Mouse (Mus musculus) kidney, postnatal 0 days (tissue): Measurements from ENCODE around the gene Tiam1. TPM values are rescaled to one million over a fixed set of nuclear protein-coding genes. Genes with fewer than 3 reads are reported as not detected.
"Not testable (repeated sequence)": the region's sequence is repeated elsewhere in the genome, so short reads cannot be mapped to it uniquely, and the experiment has no call there.

ENCODE experiments used
- ATAC-seq: fragments of 200-750 bp; cut with Nextera tagmentation; replicated peaks from 2 replicates; pipeline ENCODE4 v1.8.0; 2017; ENCODE audit warnings: low read depth, moderate number of reproducible peaks, moderate TSS enrichment, moderate library complexity; ENCODE audit not compliant: low FRiP score
- DNase-seq: peaks from one replicate; pipeline ENCODE4 v3.0.0-alpha.2; 2016; ENCODE audit warnings: low spot score
- H3K27ac ChIP-seq: fragments of 300-500 bp; sonication (generic); 2 replicates; pipeline ENCODE4 v1.5.1; 2014; ENCODE audit warnings: mild to moderate bottlenecking
- H3K27me3 ChIP-seq: fragments of 300-500 bp; sonication (generic); 2 replicates; pipeline ENCODE4 v1.6.1; 2014; ENCODE audit warnings: low read length, mixed read lengths; ENCODE audit not compliant: insufficient read depth
- H3K36me3 ChIP-seq: fragments of 300-500 bp; sonication (generic); 2 replicates; pipeline ENCODE4 v1.6.1; 2014; ENCODE audit warnings: low read length, mixed read lengths; ENCODE audit not compliant: insufficient read depth
- H3K4me1 ChIP-seq: fragments of 300-500 bp; sonication (generic); replicated peaks from 2 replicates; pipeline ENCODE4 v1.6.1; 2014; ENCODE audit warnings: antibody characterized with exemption, low read length, mixed read lengths; ENCODE audit not compliant: insufficient read depth
- H3K4me2 ChIP-seq: fragments of 300-500 bp; sonication (generic); 2 replicates; pipeline ENCODE4 v1.6.1; 2014; ENCODE audit warnings: mild to moderate bottlenecking, low read length, moderate library complexity, mixed read lengths
- H3K4me3 ChIP-seq: fragments of 300-500 bp; sonication (generic); replicated peaks from 2 replicates; pipeline ENCODE4 v1.5.1; 2014; ENCODE audit warnings: low read depth, low read length
- H3K9ac ChIP-seq: fragments of 300-500 bp; sonication (generic); 2 replicates; pipeline ENCODE4 v1.6.1; 2014; ENCODE audit warnings: low read depth, low read length
- H3K9me3 ChIP-seq: fragments of 300-500 bp; sonication (generic); replicated peaks from 2 replicates; pipeline ENCODE4 v1.6.1; 2016; ENCODE audit warnings: low read length, inconsistent platforms, mixed read lengths
- CTCF ChIP-seq: IDR thresholded peaks from 2 replicates; pipeline ENCODE4 v1.5.1; 2016; ENCODE audit warnings: antibody characterized with exemption, low read depth, mild to moderate bottlenecking, moderate library complexity
- WGBS: fragments of 180-500 bp; shearing (Covaris S2); extraction: QIAGEN DNeasy Blood & Tissue Kit; methylation state at CpG from one replicate; pipeline ENCODE4 v1.1.7; 2014; 5-methylcytosine and 5-hydroxymethylcytosine counted together
- polyA plus RNA-seq: library from polyadenylated mRNA; unstranded; fragments of >200 nt; fragmentation: Nextera tagmentation; extraction: Ambion mirVana; gene quantifications from 2 replicates; pipeline ENCODE4 v1.2.1, GENCODE M21; 2015

Gene Tiam1
- polyA plus RNA-seq, 1 experiment from 2014 or later, result 11.5 TPM

GRCm38 (mm10) chr16:90081125-90081524, 62.4 kb downstream of the Tiam1 start:
- Histone ChIP-seq H3K27me3 (no peaks in the 10 kb centered on the region), H3K36me3 (no peaks in the 10 kb centered on the region), H3K9me3 (no peaks in the 10 kb centered on the region), H3K9ac (no peak overlapping the region), H3K4me3 (no peak overlapping the region), H3K27ac (no peak overlapping the region), H3K4me1 (no peaks in the 10 kb centered on the region; the same call in 1 of the 2 replicates), H3K4me2 (no peak overlapping the region)
- no peak for TF ChIP-seq CTCF
- peak; percentile 57; the same call in 1 of the 2 replicates for ATAC-seq
- 88% methylated on average over 1 of the region's 1 CpGs for WGBS
- DNase-seq, result peak; percentile 80

- Histone ChIP-seq H3K27me3 (no peaks in the 10 kb centered on the region), H3K36me3 (no peaks in the 10 kb centered on the region), H3K27ac (no peak overlapping the region), H3K9me3 (no peaks in the 10 kb centered on the region), H3K4me1 (no peaks in the 10 kb centered on the region; the same call in 1 of the 2 replicates), H3K4me2 (no peak overlapping the region), H3K4me3 (no peak overlapping the region), H3K9ac (no peak overlapping the region)
- ATAC-seq (no peak), DNase-seq (no peak)
- WGBS, result 90% methylated on average over 11 of the region's 11 CpGs
- TF ChIP-seq CTCF, result no peak
Measured at GRCm38 (mm10) chr16:90078806-90079381, 64.7 kb downstream of the Tiam1 start.

- ATAC-seq, result peak; percentile 80
- Histone ChIP-seq H3K4me3 (no peak overlapping the region), H3K9me3 (no peaks in the 10 kb centered on the region), H3K4me2 (peak overlapping the region; percentile 37), H3K9ac (0 out of 2 replicates have a peak overlapping the region, but pooled peaks have one; percentile 23), H3K36me3 (no peaks in the 10 kb centered on the region), H3K27me3 (no peaks in the 10 kb centered on the region), H3K27ac (peak overlapping the region; percentile 78), H3K4me1 (peaks cover 11% of the 10 kb centered on the region)
- DNase-seq, result peak; percentile 85
- peak; percentile 48; the same call in 1 of the 2 replicates for TF ChIP-seq CTCF
- 29% methylated on average over 7 of the region's 7 CpGs for WGBS
Measured at GRCm38 (mm10) chr16:90073510-90073909, 70.1 kb downstream of the Tiam1 start.

GRCm38 (mm10) chr16:90072651-90073050, 70.9 kb downstream of the Tiam1 start:
- no peaks in the 10 kb centered on the region for H3K36me3 ChIP-seq
- 5% methylated on average over 15 of the region's 15 CpGs for WGBS
- ATAC-seq (0 out of 2 replicates have a peak, but pooled peaks have one; percentile 10), DNase-seq (peak; percentile 73)
- no peak for TF ChIP-seq CTCF
- no peak overlapping the region; the same call in 1 of the 2 replicates for H3K4me3 ChIP-seq
- no peak overlapping the region for H3K9ac ChIP-seq
- peaks cover 11% of the 10 kb centered on the region for H3K4me1 ChIP-seq
- peak overlapping the region; percentile 78 for H3K27ac ChIP-seq
- H3K4me2 ChIP-seq, result peak overlapping the region; percentile 37
- no peaks in the 10 kb centered on the region for H3K27me3 ChIP-seq
- H3K9me3 ChIP-seq, result no peaks in the 10 kb centered on the region

- not testable (repeated sequence) for DNase-seq, H3K9me3 ChIP-seq, H3K27me3 ChIP-seq, H3K9ac ChIP-seq, H3K27ac ChIP-seq, H3K4me2 ChIP-seq, H3K4me3 ChIP-seq, H3K36me3 ChIP-seq
- peak; percentile 69 for ATAC-seq
- peaks cover 11% of the 10 kb centered on the region for H3K4me1 ChIP-seq
Measured at GRCm38 (mm10) chr16:90071125-90071524, 72.4 kb downstream of the Tiam1 start.

- 91% methylated on average over 11 of the region's 11 CpGs for WGBS
- no peak for ATAC-seq
- DNase-seq, result no peak
- Histone ChIP-seq H3K9ac (no peak overlapping the region), H3K27ac (no peak overlapping the region), H3K9me3 (no peaks in the 10 kb centered on the region), H3K27me3 (no peaks in the 10 kb centered on the region), H3K4me3 (no peak overlapping the region), H3K4me1 (peaks cover 11% of the 10 kb centered on the region), H3K36me3 (no peaks in the 10 kb centered on the region), H3K4me2 (no peak overlapping the region)
- no peak for TF ChIP-seq CTCF
Measured at GRCm38 (mm10) chr16:90070104-90070503, 73.5 kb downstream of the Tiam1 start.

- Histone ChIP-seq H3K9ac (no peak overlapping the region), H3K9me3 (no peaks in the 10 kb centered on the region), H3K4me1 (peaks cover 11% of the 10 kb centered on the region), H3K27ac (no peak overlapping the region), H3K4me2 (no peak overlapping the region), H3K27me3 (no peaks in the 10 kb centered on the region), H3K4me3 (no peak overlapping the region), H3K36me3 (no peaks in the 10 kb centered on the region)
- ATAC-seq, result no peak
- WGBS, result 53% methylated on average over 8 of the region's 8 CpGs
- no peak for TF ChIP-seq CTCF
- DNase-seq, result no peak
Measured at GRCm38 (mm10) chr16:90069197-90069596, 74.4 kb downstream of the Tiam1 start.
